Comparison of ENCODE assay signal across 11 mouse cellular contexts in the genomic region with DNA sequence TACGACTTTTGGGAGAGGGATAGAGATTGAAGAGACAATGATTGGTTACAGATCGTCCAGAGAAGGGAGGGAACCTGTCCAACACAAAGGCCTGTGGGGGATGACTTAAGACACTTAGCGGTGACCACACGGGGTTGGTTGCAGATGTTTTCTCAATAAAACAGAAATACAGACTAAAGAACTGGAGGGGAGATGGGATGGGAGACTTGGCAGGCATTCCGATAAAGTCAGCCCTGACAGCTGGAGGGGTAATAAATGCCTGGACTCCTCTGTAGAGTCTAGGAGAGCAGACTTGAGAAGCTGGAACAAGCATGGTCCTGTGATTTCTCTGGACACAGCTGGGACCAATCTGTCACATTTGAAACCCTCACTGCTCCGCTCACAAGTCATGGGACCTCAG.
DNase-seq lines count a peak whose midpoint lies in the region; ATAC-seq and TF ChIP-seq lines count a peak whose summit lies in the region.
"Had no signal": no experiment of that assay in that cellular context is flagged by ENCODE, and none has a peak within 500 bp of the region (broad histone marks: within the 10 kb centered on the region; RNA-seq: fewer than 3 reads in every experiment).

No protein-coding gene starts in this region.

- no peak for TF ChIP-seq CTCF in kidney, adult 2 months (conservative IDR thresholded peaks at IDR 0.05; ENCODE audit: insufficient read depth, insufficient read length, low read depth, low read length)

- peak; percentile 26; the same call in 1 of the 2 replicates for ATAC-seq in kidney, embryonic 15.5 days (replicated peaks; ENCODE audit: low FRiP score)
- ATAC-seq in embryonic facial prominence, embryonic 14.5 days (ENCODE audit: low read depth): peak; percentile 47; the same call in 1 of the 2 replicates
- ATAC-seq in limb, embryonic 15.5 days (ENCODE audit: insufficient number of reproducible peaks, low FRiP score, low TSS enrichment, low read depth): peak; percentile 74
- ATAC-seq: forebrain, postnatal 0 days had no signal

- H3K36me3 ChIP-seq in kidney, embryonic 15.5 days: no peaks in the 10 kb centered on the region
- no peaks in the 10 kb centered on the region for H3K36me3 ChIP-seq in kidney, adult 2 months (ENCODE audit: control insufficient read depth, insufficient read depth, low read length)
- H3K36me3 ChIP-seq in embryonic facial prominence, embryonic 14.5 days (ENCODE audit: control insufficient read depth, insufficient read depth, low read length): no peaks in the 10 kb centered on the region
- H3K36me3 ChIP-seq in limb, embryonic 15.5 days: no peaks in the 10 kb centered on the region
- H3K36me3 ChIP-seq: embryonic facial prominence, embryonic 15.5 days had no signal

- no peak overlapping the region for H3K4me3 ChIP-seq in kidney, embryonic 15.5 days (replicated peaks)
- no peak overlapping the region for H3K4me3 ChIP-seq in kidney, adult 2 months (ENCODE audit: insufficient read depth, low read depth, low read length)
- H3K4me3 ChIP-seq in embryonic facial prominence, embryonic 14.5 days (ENCODE audit: low read depth, low read length): no peak overlapping the region
- H3K4me3 ChIP-seq in limb, embryonic 15.5 days: no peak overlapping the region
- H3K4me3 ChIP-seq: embryonic facial prominence, embryonic 15.5 days had no signal

- DNase-seq in kidney, adult 2 months: no peak
- DNase-seq in embryonic facial prominence, embryonic 14.5 days (ENCODE audit: low spot score): peak; percentile 75
- DNase-seq in gastrocnemius, adult 8-10 months (ENCODE audit: low spot score in 2 of 2): peak; percentile 21 to 45
- no peak for DNase-seq in testis, postnatal 14 days (ENCODE audit: low spot score)
- no peak for DNase-seq in thymus, postnatal 14 days
- DNase-seq: cerebellum, adult 2 months; forebrain, postnatal 0 days; layer of hippocampus, adult 9-11 months had no signal

- H3K27ac ChIP-seq in kidney, embryonic 15.5 days: peak overlapping the region; percentile 89
- no peak overlapping the region for H3K27ac ChIP-seq in kidney, adult 2 months (ENCODE audit: insufficient read depth, low read depth, low read length)
- H3K27ac ChIP-seq in embryonic facial prominence, embryonic 14.5 days (replicated peaks; ENCODE audit: low read depth, low read length): no peak overlapping the region
- H3K27ac ChIP-seq in limb, embryonic 15.5 days: peak overlapping the region; percentile 62

- peaks cover 58% of the 10 kb centered on the region for H3K4me1 ChIP-seq in kidney, embryonic 15.5 days
- H3K4me1 ChIP-seq in kidney, adult 2 months (ENCODE audit: control insufficient read depth, insufficient read depth, low read length): peaks cover 19% of the 10 kb centered on the region; the same call in 1 of the 2 replicates
- H3K4me1 ChIP-seq in embryonic facial prominence, embryonic 14.5 days (ENCODE audit: control insufficient read depth, insufficient read depth, low read length): peaks cover 14% of the 10 kb centered on the region
- H3K4me1 ChIP-seq in limb, embryonic 15.5 days: peaks cover 28% of the 10 kb centered on the region

- H3K9me3 ChIP-seq in kidney, embryonic 15.5 days (replicated peaks): no peaks in the 10 kb centered on the region
- H3K9me3 ChIP-seq in embryonic facial prominence, embryonic 14.5 days (ENCODE audit: control insufficient read depth, low read length): no peaks in the 10 kb centered on the region
- H3K9me3 ChIP-seq in limb, embryonic 15.5 days: no peaks in the 10 kb centered on the region
- H3K9me3 ChIP-seq: embryonic facial prominence, embryonic 15.5 days had no signal

- H3K4me2 ChIP-seq in kidney, embryonic 15.5 days: no peak overlapping the region
- H3K4me2 ChIP-seq in embryonic facial prominence, embryonic 14.5 days (ENCODE audit: low read depth, low read length): no peak overlapping the region
- H3K4me2 ChIP-seq in limb, embryonic 15.5 days: no peak overlapping the region
- H3K4me2 ChIP-seq: embryonic facial prominence, embryonic 15.5 days had no signal

- no peak overlapping the region for H3K9ac ChIP-seq in kidney, embryonic 15.5 days
- H3K9ac ChIP-seq in embryonic facial prominence, embryonic 14.5 days (ENCODE audit: low read depth, low read length): no peak overlapping the region
- no peak overlapping the region for H3K9ac ChIP-seq in limb, embryonic 15.5 days
- H3K9ac ChIP-seq: embryonic facial prominence, embryonic 15.5 days; forebrain, postnatal 0 days had no signal

- no peaks in the 10 kb centered on the region for H3K27me3 ChIP-seq in kidney, embryonic 15.5 days
- H3K27me3 ChIP-seq in kidney, adult 2 months (replicated peaks; ENCODE audit: control insufficient read depth, insufficient read depth, low read length): no peaks in the 10 kb centered on the region
- no peaks in the 10 kb centered on the region for H3K27me3 ChIP-seq in embryonic facial prominence, embryonic 14.5 days (replicated peaks; ENCODE audit: control insufficient read depth, insufficient read depth, low read length)
- no peaks in the 10 kb centered on the region for H3K27me3 ChIP-seq in limb, embryonic 15.5 days
- H3K27me3 ChIP-seq: embryonic facial prominence, embryonic 15.5 days had no signal

- no peak for TF ChIP-seq POLR2A in kidney, adult 2 months (IDR thresholded peaks at IDR 0.05; ENCODE audit: low read depth, low read length)

- WGBS in kidney, embryonic 15.5 days: 32% methylated on average over 6 of the region's 6 CpGs
- 77% methylated on average over 6 of the region's 6 CpGs for WGBS in kidney, adult 2 months
- WGBS in embryonic facial prominence, embryonic 14.5 days: 54% methylated on average over 6 of the region's 6 CpGs
- 21% methylated on average over 6 of the region's 6 CpGs for WGBS in limb, embryonic 15.5 days

Comparison
In these comparisons a context has a peak if more than half of its experiments do, and no peak if none do; other contexts are left out.
1. H3K27ac ChIP-seq: peak in kidney, embryonic 15.5 days (single experiment) and limb, embryonic 15.5 days (single experiment); none in kidney, adult 2 months (single experiment) and embryonic facial prominence, embryonic 14.5 days (single experiment).
2. DNase-seq: peak in embryonic facial prominence, embryonic 14.5 days (single experiment) and gastrocnemius, adult 8-10 months (2 of 2); none in kidney, adult 2 months (single experiment), testis, postnatal 14 days (single experiment) and thymus, postnatal 14 days (single experiment).
3. Peak in every context shown above with its lines, with median percentiles within 50 percentile points of each other: ATAC-seq.